Mouse (Mus musculus) midbrain, postnatal 0 days (tissue): ENCODE results near the gene Reep1. TPM values are rescaled to one million over a fixed set of nuclear protein-coding genes. Genes with fewer than 3 reads are reported as not detected.

Source experiments
- ATAC-seq: fragments of 200-750 bp; cut with Nextera tagmentation; 2 replicates; pipeline ENCODE4 v1.8.0; 2017; ENCODE audit warnings: moderate number of reproducible peaks, mild to moderate bottlenecking, moderate TSS enrichment, moderate library complexity; ENCODE audit not compliant: low FRiP score
- DNase-seq: peaks from one replicate; pipeline ENCODE4 v3.0.0-alpha.2; 2015; ENCODE audit warnings: low spot score
- H3K27ac ChIP-seq: fragments of 300-500 bp; sonication (generic); 2 replicates; pipeline ENCODE4 v1.5.1; 2014; ENCODE audit warnings: low read depth, mild to moderate bottlenecking, low read length, mixed read lengths
- H3K27me3 ChIP-seq: fragments of 300-500 bp; sonication (generic); 2 replicates; pipeline ENCODE4 v1.6.1; 2014; ENCODE audit warnings: low read length, control low read depth, mixed read lengths; ENCODE audit not compliant: insufficient read depth
- H3K36me3 ChIP-seq: fragments of 300-500 bp; sonication (generic); 2 replicates; pipeline ENCODE4 v1.6.1; 2014; ENCODE audit warnings: low read length, control low read depth, mixed read lengths; ENCODE audit not compliant: insufficient read depth
- H3K4me1 ChIP-seq: fragments of 300-500 bp; sonication (generic); 2 replicates; pipeline ENCODE4 v1.6.1; 2014; ENCODE audit warnings: mild to moderate bottlenecking, control low read depth, antibody characterized with exemption, low read length, mixed read lengths; ENCODE audit not compliant: insufficient read depth
- H3K4me2 ChIP-seq: fragments of 300-500 bp; sonication (generic); 2 replicates; pipeline ENCODE4 v1.6.1; 2014; ENCODE audit warnings: low read depth, mild to moderate bottlenecking, low read length, mixed read lengths; ENCODE audit not compliant: poor library complexity, severe bottlenecking
- H3K4me3 ChIP-seq: fragments of 300-500 bp; sonication (generic); 2 replicates; pipeline ENCODE4 v1.5.1; 2014; ENCODE audit warnings: low read depth, mild to moderate bottlenecking, low read length, moderate library complexity
- H3K9ac ChIP-seq: fragments of 300-500 bp; sonication (generic); replicated peaks from 2 replicates; pipeline ENCODE4 v1.6.1; 2014; ENCODE audit warnings: mild to moderate bottlenecking, low read length, moderate library complexity, mixed read lengths; ENCODE audit not compliant: poor library complexity, severe bottlenecking
- H3K9me3 ChIP-seq: fragments of 300-500 bp; sonication (generic); 2 replicates; pipeline ENCODE4 v1.6.1; 2016; ENCODE audit warnings: low read length, control low read depth
- CTCF ChIP-seq: IDR thresholded peaks from 2 replicates; pipeline ENCODE4 v1.5.1; 2016; ENCODE audit warnings: antibody characterized with exemption, mild to moderate bottlenecking
- WGBS: fragments of 180-500 bp; shearing (Covaris S2); extraction: QIAGEN DNeasy Blood & Tissue Kit; methylation state at CpG from one replicate; pipeline ENCODE4 v1.1.7; 2014; 5-methylcytosine and 5-hydroxymethylcytosine counted together
- polyA plus RNA-seq: library from polyadenylated mRNA; unstranded; fragments of >200 nt; fragmentation: Nextera tagmentation; extraction: Ambion mirVana; gene quantifications from 2 replicates; pipeline ENCODE4 v1.2.1, GENCODE M21; 2015
- total RNA-seq: library from RNA; depleted of rRNA; stranded (reverse); fragments of >200 nt; gene quantifications from 2 replicates; pipeline ENCODE4 v1.2.3, GENCODE M21; 2014

Gene Reep1
- total and polyA plus RNA-seq, 2 experiments from 2014 or later = 274 to 404 TPM

DNA sequence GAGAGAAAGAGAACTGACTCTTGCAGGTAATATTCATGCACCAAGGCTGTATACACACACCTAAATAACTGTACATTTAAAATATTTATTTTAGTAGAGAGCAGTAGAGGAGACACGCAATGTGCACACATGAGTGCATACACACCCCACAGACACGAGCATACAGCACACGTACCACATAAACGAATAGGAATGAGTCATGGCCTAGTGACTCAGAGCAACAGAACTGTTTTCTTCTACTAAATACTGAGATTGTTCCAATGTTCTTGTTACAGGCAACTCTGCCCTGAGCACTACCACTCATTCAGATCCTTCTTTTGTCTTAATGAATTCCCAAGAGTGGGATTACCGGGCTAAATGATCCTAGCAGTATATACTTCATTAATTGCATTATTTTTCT lies 70.7 kb downstream of the Reep1 start:
- no peak for TF ChIP-seq CTCF
- ATAC-seq = no peak
- Histone ChIP-seq H3K36me3 (peaks cover 44% of the 10 kb centered on the region), H3K9ac (no peak overlapping the region), H3K27ac (no peak overlapping the region), H3K9me3 (no peaks in the 10 kb centered on the region), H3K4me2 (no peak overlapping the region), H3K4me3 (no peak overlapping the region), H3K4me1 (no peaks in the 10 kb centered on the region), H3K27me3 (no peaks in the 10 kb centered on the region)
- 87% methylated on average over 5 of the region's 5 CpGs for WGBS
- DNase-seq = no peak

DNA sequence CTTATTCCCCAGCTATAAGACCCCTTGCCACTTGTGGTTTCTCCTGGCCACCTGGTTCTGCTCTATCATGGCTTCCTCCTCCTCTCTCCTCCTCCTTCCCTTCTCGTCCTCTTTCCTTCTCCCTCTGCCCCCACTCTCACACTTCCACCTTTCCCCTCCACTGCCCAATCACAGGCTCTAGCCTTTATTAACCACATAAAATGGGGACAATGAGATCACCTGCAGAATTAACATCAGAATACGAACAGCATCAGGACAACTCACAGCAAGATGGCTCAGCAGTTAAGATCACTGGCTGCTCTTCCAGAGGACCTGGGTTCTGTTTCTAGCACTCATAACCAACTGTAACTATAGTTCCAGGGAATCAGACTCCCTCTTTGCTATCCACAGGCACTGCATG lies 72.5 kb downstream of the Reep1 start:
- Histone ChIP-seq H3K9me3 (no peaks in the 10 kb centered on the region), H3K27me3 (no peaks in the 10 kb centered on the region), H3K9ac (no peak overlapping the region), H3K4me3 (no peak overlapping the region), H3K36me3 (peaks cover 53% of the 10 kb centered on the region), H3K27ac (no peak overlapping the region), H3K4me2 (no peak overlapping the region), H3K4me1 (no peaks in the 10 kb centered on the region)
- no peak for DNase-seq
- ATAC-seq = no peak
- TF ChIP-seq CTCF = no peak
- 70% methylated on average over 2 of the region's 2 CpGs for WGBS

DNA sequence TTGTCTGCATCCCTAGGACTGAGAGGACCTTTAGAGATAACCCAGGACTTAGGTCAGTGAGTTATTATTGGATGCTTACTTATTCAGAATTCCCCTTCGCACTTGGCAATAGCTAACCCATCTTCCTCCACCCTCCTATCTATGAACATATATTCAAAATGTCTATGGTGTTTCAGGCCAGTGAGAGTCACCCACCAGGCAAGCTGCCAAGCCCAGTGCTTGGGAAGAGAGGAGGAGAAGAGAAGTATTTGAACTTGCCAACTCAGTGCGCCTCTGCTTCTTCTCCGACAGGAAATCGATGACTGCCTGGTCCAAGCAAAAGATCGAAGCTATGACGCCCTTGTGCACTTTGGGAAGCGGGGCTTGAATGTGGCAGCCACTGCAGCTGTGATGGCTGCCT lies 73.1 kb downstream of the Reep1 start:
- H3K4me1 ChIP-seq = no peaks in the 10 kb centered on the region
- no peak for ATAC-seq
- no peak overlapping the region for H3K4me2 ChIP-seq
- H3K27ac ChIP-seq = no peak overlapping the region
- no peak overlapping the region for H3K4me3 ChIP-seq
- H3K36me3 ChIP-seq = peaks cover 47% of the 10 kb centered on the region
- DNase-seq = no peak
- 92% methylated on average over 7 of the region's 7 CpGs for WGBS
- H3K9me3 ChIP-seq = no peaks in the 10 kb centered on the region
- no peak overlapping the region for H3K9ac ChIP-seq
- TF ChIP-seq CTCF = no peak
- no peaks in the 10 kb centered on the region for H3K27me3 ChIP-seq

DNA sequence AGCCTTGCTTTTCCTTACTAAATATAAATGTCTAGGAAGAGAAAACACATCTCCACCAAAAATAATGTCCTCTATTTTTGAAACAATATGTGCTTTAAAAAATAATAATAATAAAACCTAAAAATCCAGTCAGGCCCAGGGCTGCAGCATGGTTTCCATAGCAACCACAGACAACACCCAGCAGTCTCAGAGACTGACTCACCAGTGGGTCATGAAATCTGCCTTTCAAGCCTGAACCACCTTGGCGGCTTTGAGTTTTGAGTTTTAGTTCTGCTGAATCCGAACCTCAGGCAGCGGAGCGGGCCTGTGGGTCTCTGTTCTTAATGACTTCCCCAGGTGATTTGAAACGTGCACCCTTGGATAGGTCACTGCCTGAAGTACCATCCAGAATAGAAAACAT lies 75.8 kb downstream of the Reep1 start:
- Histone ChIP-seq H3K9me3 (no peaks in the 10 kb centered on the region), H3K4me2 (no peak overlapping the region), H3K27ac (no peak overlapping the region), H3K4me3 (no peak overlapping the region), H3K36me3 (peaks cover 53% of the 10 kb centered on the region), H3K9ac (no peak overlapping the region), H3K4me1 (no peaks in the 10 kb centered on the region), H3K27me3 (no peaks in the 10 kb centered on the region)
- no peak for TF ChIP-seq CTCF
- DNase-seq (no peak), ATAC-seq (no peak)
- WGBS = 86% methylated on average over 5 of the region's 5 CpGs

DNA sequence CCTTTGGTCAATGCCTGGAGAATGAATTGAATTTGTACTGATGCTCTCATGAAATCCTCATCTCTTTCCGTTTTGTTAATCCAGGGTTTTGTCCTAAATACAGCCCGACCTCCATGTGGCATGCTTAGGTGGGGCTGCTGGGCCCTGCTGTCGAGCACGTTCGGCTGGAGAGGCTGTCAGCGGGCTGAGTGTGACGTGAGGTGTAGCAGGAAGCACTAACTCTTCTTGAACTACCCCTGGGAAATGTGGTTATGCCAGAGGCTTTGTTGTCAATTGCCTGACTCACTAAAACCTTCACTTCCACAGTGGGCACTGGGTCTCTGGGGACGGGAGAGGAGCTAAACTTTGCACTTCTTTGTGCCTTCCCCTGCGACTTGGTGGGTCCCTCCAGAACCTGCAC lies 81.0 kb downstream of the Reep1 start:
- WGBS = 85% methylated on average over 9 of the region's 9 CpGs
- H3K9ac ChIP-seq = no peak overlapping the region
- H3K27ac ChIP-seq = no peak overlapping the region
- no peak for TF ChIP-seq CTCF
- H3K4me3 ChIP-seq = no peak overlapping the region
- no peaks in the 10 kb centered on the region for H3K27me3 ChIP-seq
- DNase-seq (no peak), ATAC-seq (no peak)
- no peak overlapping the region for H3K4me2 ChIP-seq
- peaks cover 23% of the 10 kb centered on the region for H3K36me3 ChIP-seq
- no peaks in the 10 kb centered on the region for H3K4me1 ChIP-seq
- no peaks in the 10 kb centered on the region for H3K9me3 ChIP-seq

DNA sequence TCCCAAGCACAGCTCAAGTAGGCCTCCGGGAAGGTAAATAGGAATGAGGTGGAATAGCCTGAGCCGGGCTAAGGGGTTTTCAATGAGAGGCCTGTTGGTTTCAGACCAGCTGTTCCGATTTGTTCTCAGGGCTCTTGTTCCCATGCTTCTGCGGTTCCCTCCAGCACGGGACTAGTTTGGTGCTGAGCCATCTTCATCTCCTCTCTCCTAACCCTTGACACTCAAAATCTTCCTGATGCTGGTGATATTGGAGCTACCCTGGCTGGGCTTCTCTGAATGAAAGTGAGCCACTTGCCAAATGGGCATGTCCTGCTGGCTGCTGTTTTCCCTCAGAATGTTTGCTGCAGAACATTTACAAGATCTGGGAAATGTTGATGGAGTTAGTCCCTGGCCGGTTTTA lies 84.4 kb downstream of the Reep1 start:
- no peaks in the 10 kb centered on the region for H3K9me3 ChIP-seq
- H3K4me3 ChIP-seq = no peak overlapping the region
- no peak for ATAC-seq
- 92% methylated on average over 6 of the region's 6 CpGs for WGBS
- no peaks in the 10 kb centered on the region for H3K27me3 ChIP-seq
- TF ChIP-seq CTCF = no peak
- peaks cover 32% of the 10 kb centered on the region for H3K36me3 ChIP-seq
- no peak for DNase-seq
- no peak overlapping the region for H3K9ac ChIP-seq
- H3K27ac ChIP-seq = no peak overlapping the region
- H3K4me2 ChIP-seq = no peak overlapping the region
- H3K4me1 ChIP-seq = no peaks in the 10 kb centered on the region
